Mouse (Mus musculus) hindbrain, postnatal 0 days (tissue): ENCODE data around the gene Trim44. TPM values are rescaled to one million over a fixed set of nuclear protein-coding genes. Genes with fewer than 3 reads are reported as not detected.

Experiments
- ATAC-seq: fragments of 200-750 bp; cut with Nextera tagmentation; 2 replicates; pipeline ENCODE4 v1.8.0; 2017; ENCODE audit warnings: mild to moderate bottlenecking, moderate TSS enrichment, moderate library complexity
- DNase-seq: peaks from one replicate; pipeline ENCODE4 v3.0.0-alpha.2; 2015; ENCODE audit warnings: low spot score
- H3K27ac ChIP-seq: fragments of 300-500 bp; sonication (generic); 2 replicates; pipeline ENCODE4 v1.5.1; 2014; ENCODE audit warnings: mild to moderate bottlenecking
- H3K27me3 ChIP-seq: fragments of 300-500 bp; sonication (generic); 2 replicates; pipeline ENCODE4 v1.6.1; 2014; ENCODE audit warnings: low read length, mixed read lengths; ENCODE audit not compliant: insufficient read depth
- H3K36me3 ChIP-seq: fragments of 300-500 bp; sonication (generic); 2 replicates; pipeline ENCODE4 v1.6.1; 2014; ENCODE audit warnings: low read length, mixed read lengths; ENCODE audit not compliant: insufficient read depth
- H3K4me1 ChIP-seq: fragments of 300-500 bp; sonication (generic); 2 replicates; pipeline ENCODE4 v1.6.1; 2014; ENCODE audit warnings: antibody characterized with exemption, low read length, mixed read lengths; ENCODE audit not compliant: insufficient read depth
- H3K4me2 ChIP-seq: fragments of 300-500 bp; sonication (generic); 2 replicates; pipeline ENCODE4 v1.6.1; 2014; ENCODE audit warnings: low read depth, mild to moderate bottlenecking, low read length, moderate library complexity, mixed read lengths
- H3K4me3 ChIP-seq: fragments of 300-500 bp; sonication (generic); 2 replicates; pipeline ENCODE4 v1.5.1; 2014; ENCODE audit warnings: low read length
- H3K9ac ChIP-seq: fragments of 300-500 bp; sonication (generic); replicated peaks from 2 replicates; pipeline ENCODE4 v1.6.1; 2014; ENCODE audit warnings: mild to moderate bottlenecking, low read length, moderate library complexity, mixed read lengths
- H3K9me3 ChIP-seq: fragments of 300-500 bp; sonication (generic); 2 replicates; pipeline ENCODE4 v1.6.1; 2016; ENCODE audit warnings: low read length, mixed read lengths
- CTCF ChIP-seq: IDR thresholded peaks from 2 replicates; pipeline ENCODE4 v1.5.1; 2016; ENCODE audit warnings: antibody characterized with exemption, control low read depth, low read depth
- WGBS: fragments of 180-500 bp; shearing (Covaris S2); extraction: QIAGEN DNeasy Blood & Tissue Kit; methylation state at CpG from one replicate; pipeline ENCODE4 v1.1.7; 2014; 5-methylcytosine and 5-hydroxymethylcytosine counted together
- polyA plus RNA-seq: library from polyadenylated mRNA; unstranded; fragments of >200 nt; fragmentation: Nextera tagmentation; extraction: Ambion mirVana; gene quantifications from 2 replicates; pipeline ENCODE4 v1.2.1, GENCODE M21; 2015
- total RNA-seq: library from RNA; depleted of rRNA; stranded (reverse); fragments of >200 nt; gene quantifications from 2 replicates; pipeline ENCODE4 v1.2.3, GENCODE M21; 2014

Trim44 gene
- total and polyA plus RNA-seq, 2 experiments from 2014 or later, result 44.1 to 78.2 TPM

GRCm38 (mm10) chr2:102372690-102373089 is 34.9 kb downstream of the Trim44 start:
- Histone ChIP-seq H3K4me1 (no peaks in the 10 kb centered on the region), H3K9me3 (no peaks in the 10 kb centered on the region), H3K9ac (no peak overlapping the region), H3K27ac (no peak overlapping the region), H3K4me3 (no peak overlapping the region), H3K36me3 (no peaks in the 10 kb centered on the region), H3K27me3 (no peaks in the 10 kb centered on the region), H3K4me2 (no peak overlapping the region)
- DNase-seq (no peak), ATAC-seq (no peak)
- no peak for TF ChIP-seq CTCF

GRCm38 (mm10) chr2:102371332-102371731 is 36.3 kb downstream of the Trim44 start:
- H3K4me3 ChIP-seq, result no peak overlapping the region
- no peaks in the 10 kb centered on the region for H3K9me3 ChIP-seq
- no peaks in the 10 kb centered on the region for H3K4me1 ChIP-seq
- no peak for ATAC-seq
- H3K4me2 ChIP-seq, result no peak overlapping the region
- no peak for DNase-seq
- H3K9ac ChIP-seq, result no peak overlapping the region
- H3K36me3 ChIP-seq, result no peaks in the 10 kb centered on the region
- no peaks in the 10 kb centered on the region for H3K27me3 ChIP-seq
- H3K27ac ChIP-seq, result no peak overlapping the region
- TF ChIP-seq CTCF, result no peak

- Histone ChIP-seq H3K27ac (no peak overlapping the region), H3K9ac (no peak overlapping the region), H3K9me3 (no peaks in the 10 kb centered on the region), H3K4me1 (0 out of 2 replicates have a peak, but pooled peaks cover 6% of the 10 kb centered on the region), H3K4me3 (no peak overlapping the region), H3K4me2 (no peak overlapping the region), H3K27me3 (no peaks in the 10 kb centered on the region), H3K36me3 (no peaks in the 10 kb centered on the region)
- WGBS, result 91% methylated on average over 7 of the region's 7 CpGs
- DNase-seq (no peak), ATAC-seq (no peak)
- TF ChIP-seq CTCF, result no peak
Observed at GRCm38 (mm10) chr2:102365983-102366545, 41.6 kb downstream of the Trim44 start.

GRCm38 (mm10) chr2:102364565-102365200 is 42.9 kb downstream of the Trim44 start:
- 82% methylated on average over 4 of the region's 4 CpGs for WGBS
- H3K4me1 ChIP-seq, result 0 out of 2 replicates have a peak, but pooled peaks cover 6% of the 10 kb centered on the region
- no peak for ATAC-seq
- H3K4me3 ChIP-seq, result no peak overlapping the region
- no peak for DNase-seq
- H3K27me3 ChIP-seq, result no peaks in the 10 kb centered on the region
- no peak for TF ChIP-seq CTCF
- H3K9ac ChIP-seq, result no peak overlapping the region
- H3K36me3 ChIP-seq, result no peaks in the 10 kb centered on the region
- no peak overlapping the region for H3K27ac ChIP-seq
- no peaks in the 10 kb centered on the region for H3K9me3 ChIP-seq
- no peak overlapping the region for H3K4me2 ChIP-seq

GRCm38 (mm10) chr2:102362896-102363530 is 44.6 kb downstream of the Trim44 start:
- Histone ChIP-seq H3K4me1 (0 out of 2 replicates have a peak, but pooled peaks cover 6% of the 10 kb centered on the region), H3K9ac (no peak overlapping the region), H3K9me3 (no peaks in the 10 kb centered on the region), H3K27me3 (no peaks in the 10 kb centered on the region), H3K4me3 (no peak overlapping the region), H3K36me3 (no peaks in the 10 kb centered on the region), H3K27ac (no peak overlapping the region), H3K4me2 (no peak overlapping the region)
- WGBS, result 68% methylated on average over 1 of the region's 1 CpGs
- no peak for DNase-seq
- ATAC-seq, result no peak
- TF ChIP-seq CTCF, result no peak

GRCm38 (mm10) chr2:102362266-102362665 is 45.4 kb downstream of the Trim44 start:
- Histone ChIP-seq H3K4me2 (no peak overlapping the region), H3K27ac (no peak overlapping the region), H3K9me3 (no peaks in the 10 kb centered on the region), H3K4me1 (0 out of 2 replicates have a peak, but pooled peaks cover 6% of the 10 kb centered on the region), H3K4me3 (no peak overlapping the region), H3K36me3 (no peaks in the 10 kb centered on the region), H3K9ac (no peak overlapping the region), H3K27me3 (no peaks in the 10 kb centered on the region)
- 79% methylated on average over 2 of the region's 2 CpGs for whole genome bisulfite sequencing
- no peak for DNase-seq
- no peak for ATAC-seq
- no peak for TF ChIP-seq CTCF
